Mouse (Mus musculus) forebrain, postnatal 0 days (tissue): ENCODE results near the gene Asb7. TPM values are rescaled to one million over a fixed set of nuclear protein-coding genes. Genes with fewer than 3 reads are reported as not detected.

Experiments
- ATAC-seq: fragments of 200-750 bp; cut with Nextera tagmentation; 2 replicates; pipeline ENCODE4 v1.8.0; 2017; ENCODE audit warnings: mild to moderate bottlenecking, moderate library complexity
- DNase-seq: peaks from one replicate; pipeline ENCODE4 v3.0.0-alpha.2; 2015
- H3K27ac ChIP-seq: fragments of 300-500 bp; sonication (generic); 2 replicates; pipeline ENCODE4 v1.5.1; 2014; ENCODE audit warnings: low read depth, mild to moderate bottlenecking, antibody characterized with exemption, low read length, moderate library complexity, mixed read lengths
- H3K27me3 ChIP-seq: fragments of 300-500 bp; sonication (generic); 2 replicates; pipeline ENCODE4 v1.6.1; 2014; ENCODE audit warnings: mild to moderate bottlenecking, low read length, mixed read lengths; ENCODE audit not compliant: insufficient read depth
- H3K36me3 ChIP-seq: fragments of 300-500 bp; sonication (generic); 2 replicates; pipeline ENCODE4 v1.6.1; 2014; ENCODE audit warnings: mild to moderate bottlenecking, moderate library complexity; ENCODE audit not compliant: insufficient read depth
- H3K4me1 ChIP-seq: fragments of 300-500 bp; sonication (generic); 2 replicates; pipeline ENCODE4 v1.6.1; 2014; ENCODE audit warnings: antibody characterized with exemption; ENCODE audit not compliant: insufficient read depth
- H3K4me2 ChIP-seq: fragments of 300-500 bp; sonication (generic); 2 replicates; pipeline ENCODE4 v1.6.1; 2014; ENCODE audit warnings: low read depth, mild to moderate bottlenecking, moderate library complexity
- H3K4me3 ChIP-seq: fragments of 300-500 bp; sonication (generic); 2 replicates; pipeline ENCODE4 v1.5.1; 2014; ENCODE audit warnings: low read depth, low read length, mixed read lengths
- H3K9ac ChIP-seq: fragments of 300-500 bp; sonication (generic); 2 replicates; pipeline ENCODE4 v1.6.1; 2014; ENCODE audit warnings: mild to moderate bottlenecking
- H3K9me3 ChIP-seq: fragments of 300-500 bp; sonication (generic); 2 replicates; pipeline ENCODE4 v1.6.1; 2016; ENCODE audit warnings: low read length
- CTCF ChIP-seq: sonication (generic); IDR thresholded peaks from 2 replicates; pipeline ENCODE4 v1.5.1; 2016; ENCODE audit warnings: antibody characterized with exemption, control low read depth, low read depth
- WGBS: fragments of 180-500 bp; shearing (Covaris S2); extraction: QIAGEN DNeasy Blood & Tissue Kit; methylation state at CpG from one replicate; pipeline ENCODE4 v1.1.7; 2014; 5-methylcytosine and 5-hydroxymethylcytosine counted together
- polyA plus RNA-seq: library from polyadenylated mRNA; unstranded; fragments of >200 nt; fragmentation: Nextera tagmentation; extraction: Ambion mirVana; gene quantifications from 2 replicates; pipeline ENCODE4 v1.2.1, GENCODE M21; 2015
- total RNA-seq: library from RNA; depleted of rRNA; stranded (reverse); fragments of >200 nt; gene quantifications from 2 replicates; pipeline ENCODE4 v1.2.3, GENCODE M21; 2014; rRNA removed

Gene Asb7
- total and polyA plus RNA-seq, 2 experiments from 2014 or later = 12.3 to 29.9 TPM

DNA sequence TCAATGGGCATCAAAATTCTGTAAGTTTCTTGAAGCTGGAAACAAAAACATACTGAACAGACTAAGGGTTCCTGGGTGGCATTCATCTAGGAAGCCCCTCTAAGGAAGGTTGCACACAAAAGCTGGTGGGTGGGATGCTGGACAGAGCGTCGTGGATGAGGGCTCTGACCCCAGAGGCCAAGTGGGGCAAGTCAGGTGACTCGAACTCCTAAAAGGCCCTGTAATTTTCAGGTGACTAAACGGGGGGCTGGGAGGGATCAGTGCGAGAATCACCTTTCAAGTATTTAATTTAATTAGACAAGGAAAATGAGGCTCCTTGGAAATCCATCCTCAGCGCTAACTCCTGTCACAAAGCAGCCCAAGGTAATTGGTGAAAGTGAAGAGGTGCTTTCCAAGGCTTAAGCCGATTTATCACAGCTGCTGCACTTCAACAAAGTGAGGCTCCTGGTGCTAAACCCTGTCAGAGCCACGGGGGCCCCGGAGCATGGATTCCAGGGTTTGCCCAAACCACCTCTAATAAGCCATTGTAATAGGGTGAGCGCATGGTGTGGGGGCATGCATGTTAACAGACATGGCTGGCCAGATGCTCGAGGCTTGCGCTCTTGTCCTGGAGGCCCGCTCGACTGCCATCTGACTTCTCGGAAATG lies 59.1 kb downstream of the Asb7 start:
- Histone ChIP-seq H3K4me3 (no peak overlapping the region), H3K27ac (no peak overlapping the region), H3K27me3 (no peaks in the 10 kb centered on the region), H3K9ac (no peak overlapping the region), H3K4me2 (no peak overlapping the region), H3K36me3 (no peaks in the 10 kb centered on the region), H3K4me1 (no peaks in the 10 kb centered on the region), H3K9me3 (no peaks in the 10 kb centered on the region)
- 13% methylated on average over 15 of the region's 15 CpGs for WGBS
- ATAC-seq (no peak), DNase-seq (no peak)
- no peak for TF ChIP-seq CTCF

DNA sequence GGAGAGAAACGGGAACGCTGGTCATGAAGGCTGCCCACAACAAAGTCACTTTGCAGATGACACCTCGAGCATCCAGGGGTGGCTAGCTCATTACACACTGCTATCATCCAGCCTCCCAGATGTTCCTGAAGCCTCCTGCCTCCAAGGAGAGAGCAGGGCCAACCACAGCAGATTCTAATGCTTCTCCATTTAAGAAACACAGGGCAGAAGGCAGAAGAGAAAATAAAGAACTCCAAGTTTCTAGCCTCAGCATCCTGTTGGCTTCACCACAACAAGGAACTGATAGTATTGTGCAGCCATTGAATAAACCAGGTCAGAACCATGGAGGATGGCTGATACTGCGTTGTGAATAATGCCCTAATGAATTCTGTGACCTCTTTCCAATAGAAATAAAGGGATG lies 60.0 kb downstream of the Asb7 start:
- ATAC-seq (no peak), DNase-seq (no peak)
- 28% methylated on average over 4 of the region's 4 CpGs for WGBS

DNA sequence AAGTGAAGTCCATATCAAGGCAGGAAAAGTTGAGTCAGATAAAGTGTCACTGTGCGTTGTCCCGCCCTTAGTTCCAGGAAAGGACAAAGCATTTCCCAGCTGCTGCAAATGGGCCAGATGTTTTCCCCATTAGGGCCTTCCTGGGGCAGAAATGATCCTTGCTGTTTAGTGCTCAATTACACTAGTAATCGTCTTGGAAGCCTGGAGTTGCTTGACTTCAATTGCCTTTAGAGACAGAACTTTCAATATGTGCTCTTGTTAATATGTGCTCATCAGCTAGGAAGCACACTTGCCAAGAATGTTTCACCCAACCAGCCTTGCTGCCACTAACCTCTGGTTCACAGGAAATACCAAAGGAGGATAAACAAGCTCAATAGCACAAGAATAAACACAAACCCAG lies 66.0 kb downstream of the Asb7 start:
- H3K4me1 ChIP-seq = no peaks in the 10 kb centered on the region
- no peak overlapping the region for H3K9ac ChIP-seq
- no peaks in the 10 kb centered on the region for H3K36me3 ChIP-seq
- no peaks in the 10 kb centered on the region for H3K9me3 ChIP-seq
- H3K27me3 ChIP-seq = no peaks in the 10 kb centered on the region
- ATAC-seq (no peak), DNase-seq (no peak)
- H3K4me3 ChIP-seq = no peak overlapping the region
- no peak overlapping the region for H3K4me2 ChIP-seq
- WGBS = 71% methylated on average over 3 of the region's 3 CpGs
- no peak overlapping the region for H3K27ac ChIP-seq
- TF ChIP-seq CTCF = no peak

More for the DNA sequence above, 60.0 kb downstream of the Asb7 start:
- no peaks in the 10 kb centered on the region for H3K36me3 ChIP-seq
- no peaks in the 10 kb centered on the region for H3K9me3 ChIP-seq
- no peaks in the 10 kb centered on the region for H3K4me1 ChIP-seq
- no peak overlapping the region for H3K4me3 ChIP-seq
- no peaks in the 10 kb centered on the region for H3K27me3 ChIP-seq
- no peak overlapping the region for H3K27ac ChIP-seq
- no peak overlapping the region for H3K4me2 ChIP-seq
- TF ChIP-seq CTCF = no peak
- no peak overlapping the region for H3K9ac ChIP-seq

DNA sequence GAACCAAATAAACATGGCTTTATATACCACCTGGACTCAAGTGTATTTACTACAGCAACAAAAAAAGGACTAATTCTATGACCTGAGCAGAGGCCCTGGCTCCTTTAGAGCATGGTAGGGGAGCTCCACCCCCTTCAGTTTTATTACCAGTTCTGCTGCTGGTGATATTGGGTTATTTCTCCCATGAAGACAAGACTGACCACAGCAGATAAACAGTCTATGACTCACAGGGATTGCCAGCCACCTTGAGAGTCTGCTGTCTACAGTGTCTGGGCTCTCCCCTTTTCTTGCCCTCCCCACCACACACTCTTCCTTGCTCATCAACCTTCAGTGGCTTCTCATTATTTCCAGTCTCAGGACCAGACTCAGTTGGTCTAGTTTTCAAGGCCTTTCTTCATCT lies 87.5 kb downstream of the Asb7 start:
- ATAC-seq (no peak), DNase-seq (no peak)
- Histone ChIP-seq H3K27me3 (no peaks in the 10 kb centered on the region), H3K27ac (no peak overlapping the region), H3K9ac (no peak overlapping the region), H3K4me1 (no peaks in the 10 kb centered on the region), H3K9me3 (no peaks in the 10 kb centered on the region), H3K4me2 (no peak overlapping the region), H3K4me3 (no peak overlapping the region), H3K36me3 (no peaks in the 10 kb centered on the region)
- TF ChIP-seq CTCF = no peak

DNA sequence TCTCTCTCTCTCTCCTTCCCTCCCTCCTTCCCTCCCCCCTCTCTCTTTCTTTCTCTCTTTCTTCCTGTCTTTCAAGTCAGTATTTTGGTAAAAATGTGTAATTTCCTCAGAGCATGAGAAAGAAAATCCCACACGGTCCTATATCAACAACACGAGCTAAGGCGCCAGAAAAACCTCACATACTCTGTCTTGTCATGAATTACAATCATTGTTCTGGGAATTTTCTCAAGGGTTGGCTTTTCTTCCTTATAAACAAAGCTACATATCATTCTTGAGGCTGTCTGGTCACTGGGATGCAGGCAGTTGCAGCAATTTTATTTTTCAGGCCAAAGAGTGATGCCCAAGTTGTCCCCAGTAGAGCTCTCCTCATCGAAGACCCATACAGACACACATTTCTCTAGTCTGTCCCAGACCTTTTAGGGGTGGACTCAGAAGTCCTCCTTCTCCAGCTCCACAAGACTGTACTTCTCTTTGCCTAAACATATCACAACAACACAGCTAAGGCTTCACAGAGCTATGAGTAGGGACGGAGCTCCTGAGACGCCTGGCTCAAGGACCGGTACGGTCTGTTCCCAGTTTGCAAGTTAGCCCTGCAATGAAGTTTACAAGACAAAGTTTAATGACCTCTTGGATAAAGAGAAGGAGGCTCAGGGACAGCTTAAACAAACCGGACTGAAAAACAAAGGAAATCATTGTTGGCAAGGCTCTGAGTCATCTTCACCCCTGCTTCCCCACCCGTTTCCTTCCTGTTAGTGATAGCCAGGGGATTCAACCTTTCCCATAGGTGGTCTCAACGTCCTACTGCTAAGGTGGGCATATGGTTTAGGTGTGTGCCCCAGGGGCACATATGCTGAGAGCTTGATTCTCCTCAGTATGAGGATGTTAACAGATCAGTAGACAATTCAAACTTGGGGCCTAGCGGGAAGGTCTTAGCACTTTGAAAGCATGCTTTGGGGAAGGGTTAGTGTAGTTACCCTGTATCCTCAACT lies 88.5 kb downstream of the Asb7 start:
- Histone ChIP-seq H3K4me1 (no peaks in the 10 kb centered on the region), H3K27me3 (no peaks in the 10 kb centered on the region), H3K9ac (no peak overlapping the region), H3K4me3 (no peak overlapping the region), H3K9me3 (no peaks in the 10 kb centered on the region), H3K4me2 (no peak overlapping the region), H3K27ac (no peak overlapping the region), H3K36me3 (no peaks in the 10 kb centered on the region)
- 86% methylated on average over 12 of the region's 12 CpGs for WGBS
- TF ChIP-seq CTCF = no peak
- ATAC-seq (no peak), DNase-seq (no peak)

DNA sequence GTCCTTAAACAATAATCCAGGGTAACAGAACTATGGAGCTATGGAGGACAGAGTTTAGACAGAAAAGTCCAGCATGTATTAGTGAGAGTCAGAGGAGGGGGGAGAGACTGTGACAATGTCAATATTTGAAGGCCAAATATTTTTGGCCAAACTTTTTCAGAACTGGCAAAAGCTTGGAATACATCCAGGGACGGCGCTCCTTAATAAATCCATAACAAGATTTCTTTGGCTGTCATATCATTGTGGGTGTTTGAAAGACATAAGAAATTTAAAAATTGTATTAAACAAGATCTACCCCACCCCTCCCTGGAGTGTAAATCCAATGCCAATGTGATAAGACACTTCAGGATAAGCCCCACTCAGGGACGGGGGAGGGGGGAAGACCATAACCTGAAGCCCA lies 89.3 kb downstream of the Asb7 start:
- Histone ChIP-seq H3K4me2 (no peak overlapping the region), H3K4me3 (no peak overlapping the region), H3K4me1 (no peaks in the 10 kb centered on the region), H3K9me3 (no peaks in the 10 kb centered on the region), H3K27me3 (no peaks in the 10 kb centered on the region), H3K36me3 (no peaks in the 10 kb centered on the region), H3K27ac (no peak overlapping the region), H3K9ac (no peak overlapping the region)
- no peak for DNase-seq
- TF ChIP-seq CTCF = no peak
- WGBS = 96% methylated on average over 3 of the region's 3 CpGs
- ATAC-seq = no peak

DNA sequence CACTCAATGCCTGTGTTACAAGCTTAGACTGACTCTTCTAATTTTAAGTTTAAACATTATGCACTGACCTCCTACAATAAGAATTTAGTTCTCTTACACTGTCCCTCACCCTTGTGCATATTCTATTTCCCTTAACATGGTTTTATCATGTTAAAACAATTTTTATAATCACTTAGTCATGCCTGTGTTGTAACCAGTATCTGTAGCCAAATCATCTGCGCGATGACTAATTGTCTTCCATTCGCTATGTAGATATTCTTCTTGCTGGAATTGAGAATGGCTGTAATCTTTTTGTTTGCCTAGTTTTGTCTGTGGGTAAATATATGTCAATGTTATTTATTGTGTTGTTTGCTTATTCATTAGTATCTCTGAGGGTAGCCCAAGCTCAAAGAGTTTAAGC lies 91.5 kb downstream of the Asb7 start:
- no peak overlapping the region for H3K4me2 ChIP-seq
- no peak overlapping the region for H3K4me3 ChIP-seq
- DNase-seq = no peak
- WGBS = 95% methylated on average over 3 of the region's 3 CpGs
- H3K27me3 ChIP-seq = no peaks in the 10 kb centered on the region
- no peak for ATAC-seq
- no peak overlapping the region for H3K9ac ChIP-seq
- H3K36me3 ChIP-seq = no peaks in the 10 kb centered on the region
- TF ChIP-seq CTCF = no peak
- no peaks in the 10 kb centered on the region for H3K9me3 ChIP-seq
- no peaks in the 10 kb centered on the region for H3K4me1 ChIP-seq
- H3K27ac ChIP-seq = no peak overlapping the region

Other genes starting within 250 kb of the Asb7 start
- 24.9 and 33.7 TPM in 2 replicates for gene Lins1, start 293 bp upstream of the Asb7 start, total RNA-seq
- gene Lins1, start 293 bp upstream of the Asb7 start, polyA plus RNA-seq = 20.1 and 21.9 TPM in 2 replicates
- 0.81 and 1.3 TPM in 2 replicates for gene Cers3, start 53.9 kb upstream of the Asb7 start, total RNA-seq
- 0.69 and 0.77 TPM in 2 replicates for gene Cers3, start 53.9 kb upstream of the Asb7 start, polyA plus RNA-seq
- 6.8 and 12.6 TPM in 2 replicates for gene Adamts17, start 150.1 kb upstream of the Asb7 start, total RNA-seq
- 3.3 and 4.1 TPM in 2 replicates for gene Adamts17, start 150.1 kb upstream of the Asb7 start, polyA plus RNA-seq